Mouse (Mus musculus): ENCODE measurements at regions not wholly inside any gene's neighbourhood (a gene's known extent, or its start where the extent isn't known, plus 50 kb on each side); places are given as distances from the start of the nearest gene placed in this dataset.

DNA sequence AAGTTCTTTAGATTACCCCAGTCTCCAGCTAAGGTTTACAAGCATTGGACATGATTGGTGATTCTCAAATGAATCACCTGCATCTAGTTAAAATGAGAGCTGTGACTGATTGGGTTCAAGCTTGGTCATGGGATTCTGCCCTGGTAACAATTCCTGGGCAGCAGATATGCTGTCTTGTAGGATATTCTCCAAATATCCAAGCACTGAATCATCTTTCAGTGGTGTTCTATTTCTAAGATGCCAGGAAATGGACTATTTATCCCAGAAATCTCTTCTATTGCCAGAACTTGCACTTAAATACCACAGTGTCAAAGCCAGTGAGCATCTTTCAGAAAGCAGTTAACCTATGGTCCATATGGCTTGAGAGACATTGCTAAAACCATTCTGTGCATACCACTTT lies 475.8 kb upstream of the Cdh11 start:
- Histone ChIP-seq H3K4me1 (ENCODE audit: control insufficient read depth, insufficient read depth, low read length) (no peaks in the 10 kb centered on the region), H3K27ac (ENCODE audit: control insufficient read depth, insufficient read depth, low read depth, low read length) (no peak overlapping the region), H3K36me3 (ENCODE audit: control insufficient read depth, insufficient read depth, low read length) (no peaks in the 10 kb centered on the region), H3K27me3 (ENCODE audit: control insufficient read depth, insufficient read depth, low read length) (no peaks in the 10 kb centered on the region), H3K4me3 (ENCODE audit: control insufficient read depth, low read depth, low read length) (no peak overlapping the region)
- no peak for TF ChIP-seq CTCF (IDR thresholded peaks at IDR 0.05; ENCODE audit: control insufficient read depth, insufficient read depth, insufficient replicate concordance, low read depth, low read length)
- TF ChIP-seq POLR2A (IDR thresholded peaks at IDR 0.05; ENCODE audit: control insufficient read depth, low read depth, low read length), result no peak

DNA sequence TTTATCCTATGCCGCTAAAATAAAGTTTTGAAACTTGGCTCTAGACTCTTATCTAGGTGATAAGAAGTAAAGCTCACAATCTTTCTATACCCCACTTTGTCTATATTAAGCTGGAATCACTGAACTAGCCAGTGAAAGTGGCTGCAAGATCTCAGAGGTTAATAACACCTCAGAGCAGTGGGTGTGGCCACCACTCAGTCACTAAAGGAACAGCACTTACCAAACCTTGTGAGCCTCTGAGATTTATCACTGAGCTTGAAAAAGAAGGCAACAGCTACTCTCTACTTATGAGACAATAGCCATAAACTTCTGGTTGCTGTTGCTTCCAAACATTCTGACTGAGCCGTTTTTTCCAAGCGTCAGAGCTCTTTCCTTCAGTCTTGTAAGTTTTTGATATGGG lies 484.6 kb upstream of the Cdh11 start:
- no peak for TF ChIP-seq POLR2A (IDR thresholded peaks at IDR 0.05; ENCODE audit: control insufficient read depth, low read depth, low read length)
- no peak for TF ChIP-seq CTCF (IDR thresholded peaks at IDR 0.05; ENCODE audit: control insufficient read depth, insufficient read depth, insufficient replicate concordance, low read depth, low read length)
- no peaks in the 10 kb centered on the region for H3K36me3 ChIP-seq (ENCODE audit: control insufficient read depth, insufficient read depth, low read length)
- no peaks in the 10 kb centered on the region for H3K27me3 ChIP-seq (ENCODE audit: control insufficient read depth, insufficient read depth, low read length)
- no peaks in the 10 kb centered on the region for H3K4me1 ChIP-seq (ENCODE audit: control insufficient read depth, insufficient read depth, low read length)
- H3K4me3 ChIP-seq (ENCODE audit: control insufficient read depth, low read depth, low read length), result no peak overlapping the region
- no peak overlapping the region for H3K27ac ChIP-seq (ENCODE audit: control insufficient read depth, insufficient read depth, low read depth, low read length)

DNA sequence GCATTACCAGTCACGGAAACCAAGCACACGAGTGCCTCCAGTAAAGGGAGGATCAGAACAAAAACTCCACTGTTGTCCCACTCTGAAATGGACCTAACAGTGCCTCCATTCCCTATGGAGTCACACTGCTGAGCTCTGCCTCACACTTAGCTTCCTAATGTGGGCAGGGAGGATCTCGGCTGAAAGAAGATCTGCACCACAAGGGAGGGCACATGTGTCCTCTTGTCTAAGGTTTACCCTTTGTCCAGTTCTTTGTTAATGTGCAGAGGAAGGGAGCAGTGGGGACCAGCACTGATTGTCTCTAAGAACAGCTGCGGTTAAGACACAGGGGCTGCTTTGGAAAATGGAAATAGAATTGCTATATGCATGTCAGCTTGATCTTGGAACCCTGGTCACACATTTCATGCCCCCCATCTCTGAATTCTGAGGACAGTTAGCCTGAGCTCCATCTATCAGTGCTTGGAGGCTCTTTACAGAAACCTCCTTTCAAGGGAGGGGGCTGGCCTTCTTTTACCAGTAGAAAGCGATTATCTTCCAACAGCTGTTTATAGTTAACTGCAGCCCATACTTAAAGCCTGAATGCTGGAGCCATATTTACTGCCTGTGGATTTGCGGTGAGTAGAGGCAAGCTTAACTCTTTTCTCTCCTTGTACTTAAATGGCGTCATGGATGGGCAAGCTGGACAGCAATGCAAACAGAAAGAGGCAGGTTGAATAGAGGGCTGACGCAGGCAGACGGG lies 485.5 kb upstream of the Cdh11 start:
- Histone ChIP-seq H3K4me1 (ENCODE audit: control insufficient read depth, insufficient read depth, low read length) (no peaks in the 10 kb centered on the region), H3K27me3 (ENCODE audit: control insufficient read depth, insufficient read depth, low read length) (no peaks in the 10 kb centered on the region), H3K36me3 (ENCODE audit: control insufficient read depth, insufficient read depth, low read length) (no peaks in the 10 kb centered on the region), H3K4me3 (ENCODE audit: control insufficient read depth, low read depth, low read length) (no peak overlapping the region), H3K27ac (ENCODE audit: control insufficient read depth, insufficient read depth, low read depth, low read length) (no peak overlapping the region)
- TF ChIP-seq CTCF (IDR thresholded peaks at IDR 0.05; ENCODE audit: control insufficient read depth, insufficient read depth, insufficient replicate concordance, low read depth, low read length) (no peak), POLR2A (IDR thresholded peaks at IDR 0.05; ENCODE audit: control insufficient read depth, low read depth, low read length) (no peak)

DNA sequence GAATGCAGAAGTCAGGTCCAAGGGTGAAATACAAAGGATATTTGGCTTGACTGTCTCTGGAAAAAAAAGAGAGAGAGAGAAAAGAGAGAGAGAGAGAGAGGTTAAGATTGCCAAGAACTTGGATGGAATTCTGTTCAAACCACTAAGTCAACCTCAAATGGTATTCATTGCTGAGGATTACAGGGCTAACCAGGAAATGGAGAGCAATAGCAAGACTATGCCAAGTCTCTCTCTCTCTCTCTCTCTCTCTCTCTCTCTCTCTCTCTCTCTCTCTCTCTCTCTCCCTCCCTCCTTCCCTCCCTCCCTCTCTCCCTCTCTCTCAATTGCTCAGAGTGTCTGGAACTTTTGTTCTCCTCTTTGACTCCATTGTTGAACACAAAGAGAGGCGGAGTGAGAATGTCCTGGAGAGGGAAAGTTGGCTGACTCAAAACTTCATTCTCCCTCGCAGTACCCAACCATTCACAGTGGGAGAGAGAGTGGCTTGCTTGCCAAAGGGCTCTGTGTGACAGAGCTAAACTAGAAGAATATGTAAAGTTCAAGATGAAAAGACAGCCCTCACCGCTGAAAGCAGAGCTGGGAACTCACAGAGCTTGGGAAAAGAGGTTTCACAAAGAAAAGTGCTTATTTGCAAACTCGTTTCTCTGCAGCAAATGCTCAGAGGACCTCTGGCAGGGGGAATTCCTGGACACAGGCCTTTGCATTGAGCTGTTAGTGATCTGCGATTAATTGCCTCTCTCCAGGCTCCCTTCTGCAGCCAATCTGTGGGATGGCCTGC lies 487.1 kb upstream of the Cdh11 start:
- Histone ChIP-seq H3K4me1 (ENCODE audit: control insufficient read depth, insufficient read depth, low read length) (no peaks in the 10 kb centered on the region), H3K27ac (ENCODE audit: control insufficient read depth, insufficient read depth, low read depth, low read length) (no peak overlapping the region), H3K36me3 (ENCODE audit: control insufficient read depth, insufficient read depth, low read length) (no peaks in the 10 kb centered on the region), H3K27me3 (ENCODE audit: control insufficient read depth, insufficient read depth, low read length) (no peaks in the 10 kb centered on the region), H3K4me3 (ENCODE audit: control insufficient read depth, low read depth, low read length) (no peak overlapping the region)
- TF ChIP-seq CTCF (IDR thresholded peaks at IDR 0.05; ENCODE audit: control insufficient read depth, insufficient read depth, insufficient replicate concordance, low read depth, low read length) (no peak), POLR2A (IDR thresholded peaks at IDR 0.05; ENCODE audit: control insufficient read depth, low read depth, low read length) (no peak)

DNA sequence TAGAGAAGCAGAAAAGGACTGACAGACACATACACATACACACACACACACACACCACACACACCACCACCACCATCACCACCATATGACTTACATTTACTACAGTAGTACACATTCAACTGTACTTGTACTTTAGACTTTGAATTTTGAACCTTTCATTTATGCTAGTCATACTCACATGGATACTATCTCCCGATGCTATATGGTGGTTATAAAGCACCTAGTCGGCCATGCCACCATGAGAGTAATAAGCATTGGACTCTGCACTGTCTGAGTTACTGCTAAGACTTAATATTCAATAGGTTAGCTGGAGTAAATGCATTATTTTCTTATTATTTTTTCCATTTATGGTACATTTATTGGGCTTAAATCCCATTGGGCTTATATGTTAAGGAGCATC lies 488.0 kb upstream of the Cdh11 start:
- H3K36me3 ChIP-seq (ENCODE audit: control insufficient read depth, insufficient read depth, low read length), result no peaks in the 10 kb centered on the region
- no peaks in the 10 kb centered on the region for H3K27me3 ChIP-seq (ENCODE audit: control insufficient read depth, insufficient read depth, low read length)
- no peaks in the 10 kb centered on the region for H3K4me1 ChIP-seq (ENCODE audit: control insufficient read depth, insufficient read depth, low read length)
- TF ChIP-seq CTCF (IDR thresholded peaks at IDR 0.05; ENCODE audit: control insufficient read depth, insufficient read depth, insufficient replicate concordance, low read depth, low read length) (no peak), POLR2A (IDR thresholded peaks at IDR 0.05; ENCODE audit: control insufficient read depth, low read depth, low read length) (no peak)
- H3K4me3 ChIP-seq (ENCODE audit: control insufficient read depth, low read depth, low read length), result no peak overlapping the region
- no peak overlapping the region for H3K27ac ChIP-seq (ENCODE audit: control insufficient read depth, insufficient read depth, low read depth, low read length)

DNA sequence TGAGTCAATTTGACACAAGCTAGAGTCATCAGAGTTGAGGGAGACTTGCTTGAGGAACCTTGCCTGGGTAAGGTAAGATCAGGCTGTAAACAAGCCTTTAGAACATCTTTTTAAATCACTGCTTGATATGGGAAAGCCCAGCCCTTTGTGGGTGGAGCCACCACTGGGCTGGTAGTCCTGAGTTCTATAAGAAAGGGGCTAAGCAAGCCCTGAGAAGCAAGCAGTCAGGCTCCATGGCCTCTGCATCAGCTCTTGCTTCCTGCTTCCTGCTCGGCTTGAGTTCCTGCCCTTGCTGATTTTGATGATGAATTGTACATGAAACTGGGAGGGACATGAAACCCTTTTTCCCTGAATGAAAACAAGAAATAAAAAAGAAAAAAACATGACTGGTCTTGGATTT lies 496.4 kb upstream of the Cdh11 start:
- no peaks in the 10 kb centered on the region for H3K4me1 ChIP-seq (ENCODE audit: control insufficient read depth, insufficient read depth, low read length)
- H3K36me3 ChIP-seq (ENCODE audit: control insufficient read depth, insufficient read depth, low read length), result no peaks in the 10 kb centered on the region
- H3K27me3 ChIP-seq (ENCODE audit: control insufficient read depth, insufficient read depth, low read length), result no peaks in the 10 kb centered on the region
- no peak overlapping the region for H3K27ac ChIP-seq (ENCODE audit: control insufficient read depth, insufficient read depth, low read depth, low read length)
- no peak for TF ChIP-seq POLR2A (IDR thresholded peaks at IDR 0.05; ENCODE audit: control insufficient read depth, low read depth, low read length)
- TF ChIP-seq CTCF (IDR thresholded peaks at IDR 0.05; ENCODE audit: control insufficient read depth, insufficient read depth, insufficient replicate concordance, low read depth, low read length), result no peak
- H3K4me3 ChIP-seq (ENCODE audit: control insufficient read depth, low read depth, low read length), result no peak overlapping the region

DNA sequence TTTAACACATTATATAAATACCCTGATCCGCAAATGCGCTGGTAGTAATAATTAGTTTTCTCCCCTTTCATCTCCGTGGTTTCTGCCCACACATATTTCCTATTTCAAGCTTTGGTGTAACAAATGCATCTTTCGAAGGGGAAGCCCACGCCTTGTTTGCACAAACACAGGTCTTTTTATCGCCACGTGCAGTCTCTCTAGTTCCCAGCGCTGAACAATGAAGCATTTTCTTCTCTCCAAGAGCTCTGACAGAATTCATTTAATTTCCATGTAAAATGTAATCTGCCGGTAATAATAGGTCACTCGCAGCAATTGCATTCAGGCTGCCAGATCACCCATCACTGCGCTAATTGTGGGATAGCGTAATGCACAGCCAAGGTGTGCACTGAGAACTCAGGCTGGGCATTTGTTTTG lies 503.1 kb upstream of the Cdh11 start:
- Histone ChIP-seq H3K4me3 (ENCODE audit: control insufficient read depth, low read depth, low read length) (no peak overlapping the region), H3K27ac (ENCODE audit: control insufficient read depth, insufficient read depth, low read depth, low read length) (no peak overlapping the region), H3K4me1 (ENCODE audit: control insufficient read depth, insufficient read depth, low read length) (no peaks in the 10 kb centered on the region), H3K36me3 (ENCODE audit: control insufficient read depth, insufficient read depth, low read length) (no peaks in the 10 kb centered on the region), H3K27me3 (ENCODE audit: control insufficient read depth, insufficient read depth, low read length) (no peaks in the 10 kb centered on the region)
- TF ChIP-seq POLR2A (IDR thresholded peaks at IDR 0.05; ENCODE audit: control insufficient read depth, low read depth, low read length) (no peak), CTCF (IDR thresholded peaks at IDR 0.05; ENCODE audit: control insufficient read depth, insufficient read depth, insufficient replicate concordance, low read depth, low read length) (no peak)

Data from testis, adult 2 months (tissue).